Mouse (Mus musculus) lung, postnatal 0 days (tissue): ENCODE data around the gene Syt17.

Experiments used
- CTCF ChIP-seq: IDR thresholded peaks from 2 replicates; pipeline ENCODE4 v1.5.1; 2016; ENCODE audit warnings: antibody characterized with exemption, mild to moderate bottlenecking
- EP300 ChIP-seq: IDR thresholded peaks from 2 replicates; pipeline ENCODE4 v1.6.1; 2016; ENCODE audit warnings: antibody characterized with exemption, mild to moderate bottlenecking, control low read depth

- peak; percentile 46 for TF ChIP-seq CTCF
- no peak for TF ChIP-seq EP300
Observed at GRCm38 (mm10) chr7:118409421-118409820, 38.6 kb downstream of the Syt17 start.
